Mouse (Mus musculus) CH12.LX (cell line): ENCODE results near the gene Perm1. TPM values are rescaled to one million over a fixed set of nuclear protein-coding genes. Genes with fewer than 3 reads are reported as not detected.

Experiments used
- DNase-seq: peaks from one replicate; pipeline ENCODE4 v3.0.0-alpha.2; 2013; ENCODE audit errors: extremely low read depth
- H3K27ac ChIP-seq: 2 replicates; pipeline ENCODE4 v1.5.1; 2012; ENCODE audit warnings: low read depth, mild to moderate bottlenecking, control low read depth, moderate library complexity; ENCODE audit not compliant: insufficient read depth
- H3K27me3 ChIP-seq: replicated peaks from 2 replicates; pipeline ENCODE3; 2012; ENCODE audit warnings: inconsistent platforms
- H3K36me3 ChIP-seq, 2 experiments: replicated peaks in 1 of 2; 2 replicates each; pipeline versions ENCODE3 to v1.6.1; 2012; ENCODE audit warnings: inconsistent platforms in 1 of 2, low read length in 1 of 2, mild to moderate bottlenecking in 1 of 2, mixed read lengths in 1 of 2, moderate library complexity in 1 of 2; ENCODE audit not compliant: control insufficient read depth in 1 of 2, insufficient read depth in 1 of 2
- H3K4me1 ChIP-seq, 2 experiments: 2 replicates each; pipeline ENCODE4 v1.6.1; 2012; ENCODE audit warnings: inconsistent platforms in 1 of 2, moderate library complexity in 1 of 2; ENCODE audit not compliant: insufficient read depth in 2 of 2, control insufficient read depth in 1 of 2
- H3K4me2 ChIP-seq: 2 replicates; pipeline ENCODE4 v1.6.1; 2012; ENCODE audit warnings: low read depth, mild to moderate bottlenecking, control low read depth; ENCODE audit not compliant: poor library complexity, insufficient read depth, severe bottlenecking
- H3K4me3 ChIP-seq, 3 experiments: fragments of 150-350 bp in 1 of 3; sonication (generic) in 1 of 3; replicated peaks in 1 of 3; 2 replicates each; pipeline versions ENCODE3 to v1.5.1; 2011 to 2012; ENCODE audit warnings: low read depth in 2 of 3, low read length in 2 of 3, mild to moderate bottlenecking in 2 of 3, moderate library complexity in 2 of 3, control low read depth in 1 of 3, improper control_type of control experiment in 1 of 3, inconsistent platforms in 1 of 3, mixed read lengths in 1 of 3; ENCODE audit not compliant: poor library complexity in 1 of 3
- H3K79me2 ChIP-seq: replicated peaks from 2 replicates; pipeline ENCODE4 v1.6.1; 2012; ENCODE audit warnings: mild to moderate bottlenecking, moderate library complexity; ENCODE audit not compliant: control insufficient read depth, poor library complexity, insufficient read depth, severe bottlenecking; ENCODE audit errors: extremely low read depth
- H3K9ac ChIP-seq: 2 replicates; pipeline ENCODE4 v1.6.1; 2012; ENCODE audit warnings: low read depth, mild to moderate bottlenecking, control low read depth, moderate library complexity; ENCODE audit not compliant: insufficient read depth
- H3K9me3 ChIP-seq: replicated peaks from 2 replicates; pipeline ENCODE3; 2012; ENCODE audit warnings: low read length, inconsistent platforms, mixed read lengths
- CHD2 ChIP-seq: IDR thresholded peaks from 2 replicates; pipeline ENCODE4 v1.6.1; 2011; ENCODE audit warnings: low read length, improper control_type of control experiment
- CTCF ChIP-seq, 2 experiments: IDR thresholded peaks in 1 of 2; conservative IDR thresholded peaks in 1 of 2; 2 replicates each; pipeline ENCODE4 v1.5.1; 2011 to 2012; ENCODE audit warnings: low read depth in 2 of 2, low read length in 2 of 2, improper control_type of control experiment in 1 of 2, inconsistent platforms in 1 of 2, mild to moderate bottlenecking in 1 of 2, moderate library complexity in 1 of 2
- EP300 ChIP-seq: IDR thresholded peaks from 2 replicates; pipeline ENCODE4 v1.6.1; 2011; ENCODE audit warnings: low read length, improper control_type of control experiment
- ETS1 ChIP-seq: conservative IDR thresholded peaks from 2 replicates; pipeline ENCODE4 v1.6.1; 2012; ENCODE audit warnings: low read depth, mild to moderate bottlenecking, inconsistent platforms, low read length, improper control_type of control experiment, moderate library complexity
- HCFC1 ChIP-seq: IDR thresholded peaks from 2 replicates; pipeline ENCODE4 v1.6.1; 2012; ENCODE audit warnings: low read depth, mild to moderate bottlenecking, inconsistent platforms, low read length, improper control_type of control experiment
- IRF4 ChIP-seq: IDR thresholded peaks from 2 replicates; pipeline ENCODE4 v1.6.1; 2014; ENCODE audit warnings: low read depth, mild to moderate bottlenecking, inconsistent platforms, low read length, improper control_type of control experiment
- JUN ChIP-seq: IDR thresholded peaks from 2 replicates; pipeline ENCODE4 v1.6.1; 2011; ENCODE audit warnings: low read depth, mild to moderate bottlenecking, low read length, improper control_type of control experiment, moderate library complexity; ENCODE audit not compliant: insufficient read depth
- JUND ChIP-seq: conservative IDR thresholded peaks from 2 replicates; pipeline ENCODE4 v1.6.1; 2011; ENCODE audit warnings: low read depth, low read length, improper control_type of control experiment
- MEF2A ChIP-seq: IDR thresholded peaks from 2 replicates; pipeline ENCODE4 v1.6.1; 2014; ENCODE audit warnings: low read depth, mild to moderate bottlenecking, inconsistent platforms, low read length, improper control_type of control experiment, borderline replicate concordance
- MYC ChIP-seq: IDR thresholded peaks from 2 replicates; pipeline ENCODE4 v1.6.1; 2011; ENCODE audit warnings: low read depth, mild to moderate bottlenecking, improper control_type of control experiment, low read length
- NRF1 ChIP-seq: IDR thresholded peaks from 2 replicates; pipeline ENCODE4 v1.6.1; 2014; ENCODE audit warnings: low read depth, mild to moderate bottlenecking, inconsistent platforms, low read length, improper control_type of control experiment, moderate library complexity
- PAX5 ChIP-seq: IDR thresholded peaks from 2 replicates; pipeline ENCODE4 v1.6.1; 2012; ENCODE audit warnings: low read length, inconsistent platforms, mixed read lengths
- POLR2A ChIP-seq: IDR thresholded peaks from 2 replicates; pipeline ENCODE4 v1.6.1; 2011; ENCODE audit warnings: low read depth, mild to moderate bottlenecking, improper control_type of control experiment, low read length
- RCOR1 ChIP-seq: conservative IDR thresholded peaks from 2 replicates; pipeline ENCODE4 v1.6.1; 2012; ENCODE audit warnings: low read depth, mild to moderate bottlenecking, inconsistent platforms, low read length, improper control_type of control experiment
- TBP ChIP-seq: conservative IDR thresholded peaks from 2 replicates; pipeline ENCODE4 v1.6.1; 2011; ENCODE audit warnings: low read depth, low read length, improper control_type of control experiment
- USF1 ChIP-seq: IDR thresholded peaks from 2 replicates; pipeline ENCODE4 v1.6.1; 2014; ENCODE audit warnings: low read depth, mild to moderate bottlenecking, inconsistent platforms, low read length, improper control_type of control experiment
- ZC3H11A ChIP-seq: IDR thresholded peaks from 2 replicates; pipeline ENCODE4 v1.6.1; 2012; ENCODE audit warnings: low read depth, mild to moderate bottlenecking, inconsistent platforms, low read length, improper control_type of control experiment
- ZKSCAN1 ChIP-seq: IDR thresholded peaks from 2 replicates; pipeline ENCODE4 v1.6.1; 2012; ENCODE audit warnings: low read depth, inconsistent platforms, low read length, improper control_type of control experiment, borderline replicate concordance
- ZMIZ1 ChIP-seq: IDR thresholded peaks from 2 replicates; pipeline ENCODE4 v1.6.1; 2012; ENCODE audit warnings: low read depth, mild to moderate bottlenecking, inconsistent platforms, low read length, improper control_type of control experiment
- dilution Hi-C: fragments of 300-500 bp; cut with MboI; formaldehyde crosslinking; loops from 2 replicates; pipeline ENCODE4 v1.14.3; 2020; ENCODE audit warnings: low sequenced_read_pairs; ENCODE audit not compliant: extremely low pct_unique_long_range_greater_than_20kb, extremely low pct_ligation_motif_present
- in situ Hi-C: fragments of 300-500 bp; cut with MboI; formaldehyde crosslinking; loops from 3 replicates; pipeline ENCODE4 v1.14.3; 2019; ENCODE audit warnings: low sequenced_read_pairs, low pct_ligation_motif_present, low pct_unique_long_range_greater_than_20kb, mixed read lengths
- polyA plus RNA-seq: library from polyadenylated mRNA; unstranded; fragments of >175 nt; gene quantifications from 2 replicates; pipeline ENCODE4 v1.2.1, GENCODE M21; 2012; ENCODE audit warnings: low read depth; ENCODE audit not compliant: insufficient read length
- total RNA-seq, 2 experiments: library from RNA; depleted of rRNA; stranded (reverse); fragments of 300-350 nt in 1 of 2; fragments of >200 nt in 1 of 2; gene quantifications; 2 replicates each; pipeline ENCODE4 v1.2.3; 2012 to 2014

The Perm1 gene
- total and polyA plus RNA-seq, 3 experiments: 0.08 to 0.43 TPM; not detected in 1

- no peak for DNase-seq
- dilution Hi-C loops: no loop called here
- Histone ChIP-seq H3K79me2 (no peaks in the 10 kb centered on the region), H3K4me2 (no peak overlapping the region), H3K4me3 (no peak overlapping the region), H3K27me3 (no peaks in the 10 kb centered on the region), H3K9ac (no peak overlapping the region), H3K4me1 (no peaks in the 10 kb centered on the region), H3K9me3 (no peaks in the 10 kb centered on the region), H3K27ac (no peak overlapping the region), H3K36me3 (peaks cover 34 to 50% of the 10 kb centered on the region in 2 experiments)
- TF ChIP-seq CHD2: no peak
- no peak for TF ChIP-seq HCFC1
- TF ChIP-seq PAX5: no peak
- TF ChIP-seq MYC: no peak
- no peak for TF ChIP-seq ETS1
- no peak for TF ChIP-seq JUND
- no peak for TF ChIP-seq ZKSCAN1
- no peak for TF ChIP-seq ZMIZ1
- no peak for TF ChIP-seq NRF1
- TF ChIP-seq USF1: no peak
- no peak for TF ChIP-seq JUN
- no peak for TF ChIP-seq CTCF (conservative IDR thresholded peaks at IDR 0.05 in 1 of 2, IDR thresholded peaks at IDR 0.05 in 1 of 2; ENCODE audit: low read depth in 2 of 2, low read length in 2 of 2)
- TF ChIP-seq RCOR1: no peak
- TF ChIP-seq IRF4: no peak
- no peak for TF ChIP-seq ZC3H11A
- in situ Hi-C loops: no loop called here
Observed at GRCm38 (mm10) chr4:156169129-156169528, 46.5 kb upstream of the Perm1 start.

- peaks cover 34 to 66% of the 10 kb centered on the region in 2 experiments for H3K36me3 ChIP-seq
- no peak for DNase-seq
- no peak overlapping the region for H3K4me3 ChIP-seq
- H3K9ac ChIP-seq: no peak overlapping the region
- no peak overlapping the region for H3K4me2 ChIP-seq
- H3K27ac ChIP-seq: no peak overlapping the region
- dilution Hi-C loops: no loop called here
- H3K79me2 ChIP-seq: no peaks in the 10 kb centered on the region
- no peak for TF ChIP-seq HCFC1
- TF ChIP-seq MEF2A: no peak
- no peak for TF ChIP-seq POLR2A
- TF ChIP-seq TBP: no peak
- no peak for TF ChIP-seq EP300
- H3K27me3 ChIP-seq: no peaks in the 10 kb centered on the region
- in situ Hi-C loops: loop anchor here (10.0 kb wide), 1 partner anchor 47 kb away; no protein-coding TSS in a partner anchor
- H3K4me1 ChIP-seq: no peaks in the 10 kb centered on the region
- no peaks in the 10 kb centered on the region for H3K9me3 ChIP-seq
Observed at GRCm38 (mm10) chr4:156171828-156172227, 43.8 kb upstream of the Perm1 start.
